Mouse (Mus musculus) E14TG2a.4 (cell line): ENCODE measurements at regions not wholly inside any gene's neighbourhood (a gene's known extent, or its start where the extent isn't known, plus 50 kb on each side); places are given as distances from the start of the nearest gene placed in this dataset.

ENCODE experiments used
- CTCF ChIP-seq: conservative IDR thresholded peaks from 2 replicates; pipeline ENCODE4 v1.5.1; 2014; ENCODE audit warnings: low read length
- NANOG ChIP-seq: IDR thresholded peaks from 2 replicates; pipeline ENCODE4 v1.6.1; 2014; ENCODE audit warnings: borderline replicate concordance, low read length, mixed read lengths

DNA sequence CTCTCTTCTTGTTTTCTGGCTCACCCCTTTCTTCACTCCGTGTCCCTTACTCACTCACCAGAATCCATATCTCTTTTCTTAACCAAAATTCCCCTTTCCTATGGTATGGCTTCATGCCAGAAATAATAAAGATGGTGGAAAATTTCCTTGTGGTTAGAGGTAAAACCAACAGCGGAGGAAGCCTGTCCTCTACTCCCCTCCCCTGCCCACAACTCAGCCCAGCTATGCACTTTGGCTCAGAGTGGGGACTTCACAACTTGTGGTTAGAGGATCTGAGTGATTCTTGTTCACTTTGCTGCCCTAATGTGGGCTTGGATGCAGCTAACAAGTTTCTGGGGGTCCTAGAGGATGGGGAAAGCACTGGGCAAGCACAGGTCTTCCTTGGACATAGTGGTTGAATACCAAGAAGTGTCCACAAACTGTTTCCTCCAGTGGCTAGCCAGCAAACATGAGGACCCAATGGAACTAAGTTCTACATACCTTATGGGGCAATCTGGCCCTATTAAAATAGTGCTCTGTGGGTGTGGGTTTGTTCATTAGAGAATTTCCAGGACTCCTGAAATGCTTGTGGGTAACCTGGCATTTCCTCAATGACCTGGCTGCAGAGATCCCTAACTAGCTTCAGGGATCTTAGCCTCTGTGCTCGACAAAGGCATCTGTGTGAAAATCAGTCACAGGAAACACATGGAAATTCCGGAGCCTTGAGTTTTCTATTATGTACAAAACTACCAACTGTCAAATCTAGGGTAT, 118.9 kb upstream of the Rasgrp1 start:
- no peak for TF ChIP-seq CTCF
- no peak for TF ChIP-seq NANOG
